Mouse (Mus musculus) induced T-regulatory cell, adult 2 months (primary cell): ENCODE results near the gene Rangap1.
A peak's percentile ranks its signal among the peaks of the same experiment; 100 is the strongest.

Experiments
- DNase-seq: peaks from one replicate; pipeline ENCODE4 v3.0.0-alpha.2; 2012; ENCODE audit warnings: low read depth

Gene Rangap1

DNA sequence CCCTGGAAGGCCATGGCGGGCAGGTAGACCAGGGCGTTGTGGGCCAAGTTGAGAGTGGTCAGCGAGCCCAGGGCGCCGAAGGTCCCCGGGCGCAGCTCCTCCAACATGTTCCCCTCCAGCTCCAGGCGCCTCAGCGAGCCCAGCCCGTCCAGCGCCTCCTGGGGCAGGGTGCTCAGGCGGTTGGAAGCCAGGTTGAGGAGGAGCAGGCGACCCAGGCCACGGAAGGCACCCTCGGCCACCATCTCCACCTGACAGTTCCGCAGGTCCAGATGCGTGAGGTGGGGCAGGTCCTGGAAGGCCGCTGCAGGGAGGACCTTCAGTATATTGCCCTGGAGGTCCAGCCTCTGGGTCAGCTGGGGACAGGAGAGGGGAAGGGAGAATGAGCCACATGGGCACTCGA lies 50.4 kb downstream of the Rangap1 start:
- DNase-seq, result no peak

DNA sequence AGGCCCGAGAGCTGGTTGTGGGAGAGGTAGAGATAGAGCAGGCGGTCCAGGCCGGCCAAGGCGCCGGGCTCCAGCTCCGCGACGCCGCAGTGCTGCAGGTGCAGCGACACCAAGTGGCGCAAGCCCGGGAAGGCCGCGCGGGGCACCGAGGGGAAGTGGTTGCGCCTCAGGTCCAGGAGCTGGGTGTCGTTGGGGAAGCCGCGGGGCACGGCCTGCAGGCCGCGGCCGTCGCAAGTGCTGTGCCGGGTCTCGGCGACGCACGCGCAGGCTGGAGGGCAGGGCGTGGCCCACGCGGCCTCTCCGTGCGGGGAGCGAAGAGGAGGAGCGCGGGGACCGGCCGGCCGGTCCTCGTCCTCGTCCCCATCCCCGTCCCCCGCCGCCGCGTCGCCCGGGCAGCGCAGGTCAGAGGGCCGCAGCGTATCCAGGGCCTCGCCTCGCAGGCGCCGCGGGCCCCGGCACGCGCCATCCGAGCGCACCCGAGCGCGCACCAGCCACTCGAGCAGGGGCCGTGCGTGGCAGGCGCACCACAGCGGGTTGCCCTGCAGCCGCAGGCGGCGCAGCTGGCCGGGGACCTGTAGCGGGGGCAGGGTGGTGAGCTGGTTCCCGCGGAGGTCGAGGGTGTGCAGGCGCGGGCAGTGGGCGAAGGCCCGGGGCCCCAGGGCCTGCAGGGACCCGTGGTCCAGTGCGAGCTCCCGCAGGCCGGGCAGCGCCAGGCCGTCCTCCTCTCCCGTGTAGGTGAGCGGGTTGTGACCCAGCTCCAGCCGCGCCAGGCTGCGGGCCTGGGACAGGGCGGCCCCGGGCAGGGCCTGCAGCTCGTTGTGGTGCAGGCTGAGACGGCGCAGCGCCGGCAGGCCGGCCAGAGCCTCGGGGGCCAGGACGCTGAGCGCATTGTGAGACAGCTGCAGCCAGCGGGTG lies 51.1 kb downstream of the Rangap1 start:
- peak; percentile 81 for DNase-seq

DNA sequence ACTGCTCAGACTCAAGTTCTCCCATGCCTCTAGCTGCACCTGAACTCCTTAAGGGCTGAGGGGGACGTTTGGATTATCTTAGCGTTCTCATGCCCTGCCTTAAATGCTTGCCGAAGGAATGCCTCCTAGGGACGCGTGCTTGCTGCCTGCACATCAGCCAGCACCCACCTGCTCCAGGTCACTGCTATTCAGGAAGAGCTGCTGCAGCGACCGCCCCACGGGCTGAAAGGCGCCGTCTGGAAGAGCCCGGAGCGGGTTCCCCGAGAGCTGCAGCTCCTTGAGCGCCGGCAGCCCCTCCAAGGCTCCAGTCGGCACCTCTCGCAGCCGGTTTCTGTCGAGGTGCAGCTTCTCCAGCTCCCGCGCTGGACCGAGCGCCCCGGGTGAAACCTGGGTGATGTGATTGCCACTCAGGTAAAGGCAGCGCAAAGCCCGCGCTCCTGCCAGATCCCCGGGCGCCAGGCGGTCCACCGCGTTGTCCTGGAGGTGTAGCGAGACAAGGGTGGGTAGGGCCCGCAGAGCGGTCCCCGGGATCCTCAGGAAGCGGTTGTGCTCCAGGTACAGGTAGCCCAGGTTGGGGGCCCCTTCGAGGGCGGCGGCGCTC lies 51.9 kb downstream of the Rangap1 start:
- DNase-seq, result no peak

DNA sequence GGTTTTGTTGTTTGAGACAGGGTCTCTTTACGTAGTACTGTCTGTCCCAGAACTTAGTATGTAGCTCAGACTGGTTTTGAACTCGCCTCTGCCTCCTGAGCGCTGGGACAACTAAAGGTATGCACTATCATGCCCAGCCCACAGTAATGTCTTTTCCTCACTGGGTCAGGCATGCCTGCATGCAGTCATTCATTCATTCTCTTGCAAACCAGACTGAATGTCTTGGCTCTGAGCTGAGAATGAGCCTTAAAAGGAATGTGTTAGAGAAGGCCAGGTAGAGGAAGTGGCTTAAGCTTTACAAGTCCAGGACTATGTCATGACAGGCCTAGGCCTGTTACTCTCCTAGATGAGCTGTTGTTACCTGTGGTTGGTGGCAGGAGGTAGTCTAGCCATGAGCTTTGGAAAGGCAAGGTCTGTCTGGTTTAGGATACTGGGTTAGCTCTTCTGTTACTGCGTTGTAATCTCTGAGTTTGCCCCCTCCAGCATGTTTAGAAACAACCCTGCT lies 65.0 kb downstream of the Rangap1 start:
- DNase-seq, result no peak

DNA sequence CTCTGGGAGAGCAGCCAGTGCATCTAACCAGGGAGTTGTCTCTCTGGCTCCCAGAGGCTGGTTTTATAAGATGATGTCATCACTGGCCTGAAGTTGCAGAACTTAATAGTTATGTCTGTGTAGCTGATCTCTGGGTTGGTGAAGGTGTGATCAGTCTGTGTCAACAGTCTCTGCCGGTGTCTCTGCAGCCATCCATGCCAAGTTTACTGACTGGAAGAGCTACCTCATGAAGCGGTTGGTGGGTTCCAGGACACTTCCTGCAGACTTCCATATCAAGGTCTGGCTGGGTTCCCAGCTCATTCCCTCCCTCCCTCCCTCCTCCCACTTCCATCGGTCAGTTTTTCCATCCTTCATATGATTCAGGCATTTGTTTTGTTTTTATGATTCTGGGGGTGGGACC lies 68.7 kb downstream of the Rangap1 start:
- no peak for DNase-seq

DNA sequence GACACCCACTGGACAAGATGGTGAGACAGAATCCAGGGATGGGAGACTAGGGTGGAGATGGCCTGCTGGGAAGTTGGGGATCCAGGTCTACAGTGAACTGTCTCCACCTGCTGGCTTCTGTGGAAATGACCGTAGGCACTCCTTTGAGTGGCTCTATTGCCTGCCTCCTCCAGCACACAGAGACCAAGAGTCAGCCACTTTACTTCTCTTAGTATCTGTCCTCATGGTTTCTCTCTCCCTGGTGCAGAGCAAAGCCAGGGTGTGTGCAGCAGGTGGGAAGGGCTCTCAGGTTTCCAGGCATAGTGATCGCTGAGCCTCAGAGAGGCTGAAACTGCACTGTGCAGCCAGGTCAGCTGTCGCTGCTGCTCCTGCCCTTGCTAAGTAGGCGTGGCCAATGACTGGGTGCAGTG lies 75.1 kb downstream of the Rangap1 start:
- peak; percentile 66 for DNase-seq

DNA sequence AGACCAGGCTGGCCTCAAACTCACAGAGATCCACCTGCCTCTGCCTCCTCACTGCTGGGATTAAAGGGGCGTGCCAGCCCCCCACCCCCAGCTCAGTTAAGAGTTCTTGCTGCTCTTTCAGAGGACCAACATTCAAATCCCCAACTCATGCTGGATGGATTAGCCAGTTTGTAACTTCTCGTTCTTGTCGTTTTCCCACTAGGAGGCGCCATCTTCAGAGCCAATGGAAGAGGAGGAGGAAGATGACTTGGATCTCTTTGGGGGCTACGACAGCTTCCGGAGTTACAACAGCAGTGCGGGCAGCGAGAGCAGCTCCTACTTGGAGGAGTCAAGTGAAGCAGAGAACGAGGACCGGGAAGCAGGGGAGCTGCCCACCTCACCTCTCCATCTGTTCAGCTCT lies 78.4 kb downstream of the Rangap1 start:
- DNase-seq, result peak; percentile 44

DNA sequence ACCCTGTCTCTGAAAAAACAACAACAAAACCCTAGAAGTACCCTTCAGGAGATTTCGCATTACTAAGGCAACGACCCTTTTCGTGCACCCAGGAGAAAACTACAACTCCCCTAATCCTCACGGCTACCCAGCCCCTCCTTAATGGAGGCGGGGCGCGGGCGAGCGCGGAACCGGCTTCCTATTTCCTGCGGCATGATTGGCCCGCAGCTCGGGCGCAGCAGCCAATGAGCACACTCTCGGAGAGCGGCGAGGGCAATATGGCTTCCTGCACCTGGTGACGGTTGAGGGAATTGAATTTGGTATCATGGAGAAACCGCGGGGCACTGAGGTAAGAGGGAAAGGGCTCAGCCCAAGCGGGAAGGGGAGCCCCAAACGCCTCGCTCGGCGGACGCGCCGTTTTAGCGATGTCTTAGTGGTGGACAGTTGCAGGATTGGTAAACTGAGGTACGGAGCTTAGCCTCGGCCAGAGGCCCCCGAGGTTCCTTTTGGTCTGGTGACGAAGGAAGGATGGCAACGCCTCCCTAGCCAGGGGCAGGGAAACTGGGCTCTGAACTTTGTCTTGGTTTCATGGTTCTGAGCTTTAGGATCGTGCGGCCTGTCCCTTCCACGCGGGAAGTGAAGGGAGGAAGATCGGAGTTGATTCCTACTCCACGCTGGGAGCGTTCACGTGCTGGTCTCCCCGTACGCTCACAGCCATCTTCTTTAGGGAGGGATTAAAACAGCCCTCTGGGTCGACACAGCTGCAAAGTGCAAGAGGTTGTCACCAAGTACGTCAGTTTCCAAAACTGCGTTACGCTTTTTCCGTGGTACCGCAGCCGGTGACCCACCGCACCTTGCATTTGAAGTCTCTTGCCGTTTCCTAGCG lies 81.4 kb downstream of the Rangap1 start, which contains the start of gene L3mbtl2:
Gene L3mbtl2 (plus strand): TSS at position 193 of the 865 bp plus-strand sequence.
- DNase-seq, result peak; percentile 95

DNA sequence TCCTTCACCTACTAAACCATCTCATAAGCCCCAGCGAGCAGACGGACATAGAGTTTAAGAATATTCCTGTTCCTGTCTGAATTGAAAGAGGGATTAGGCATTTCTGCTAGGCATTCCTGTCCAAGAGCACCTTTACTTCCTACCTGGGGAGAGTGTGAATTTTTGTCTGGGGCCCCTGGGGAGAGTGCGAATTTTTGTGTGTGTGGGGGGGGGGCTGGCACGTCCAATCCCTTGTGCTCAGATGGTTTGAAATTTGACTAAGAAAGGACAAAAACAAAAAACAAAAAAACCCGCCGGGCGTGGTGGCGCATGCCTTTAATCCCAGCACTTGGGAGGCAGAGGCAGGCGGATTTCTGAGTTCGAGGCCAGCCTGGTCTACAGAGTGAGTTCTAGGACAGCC lies 82.0 kb downstream of the Rangap1 start:
- DNase-seq, result no peak

DNA sequence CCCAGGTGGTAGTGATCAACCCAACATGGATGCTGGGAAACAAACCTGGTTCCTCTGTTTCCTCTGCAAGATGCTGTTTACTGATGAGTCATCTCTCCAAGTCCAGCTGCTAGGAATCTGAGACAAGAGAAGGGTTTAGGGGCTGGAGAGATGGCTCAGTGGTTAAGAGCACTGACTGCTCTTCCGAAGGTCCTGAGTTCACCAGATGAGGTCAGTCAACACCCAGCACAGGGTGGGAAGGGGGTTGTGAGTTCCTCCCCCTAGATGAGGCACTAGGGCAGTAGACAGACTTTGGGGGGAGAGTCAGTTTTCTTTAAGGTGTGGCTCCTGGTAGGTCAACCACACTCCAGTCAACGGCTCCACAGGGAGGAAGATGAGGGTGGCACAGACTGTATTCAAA lies 83.6 kb downstream of the Rangap1 start:
- no peak for DNase-seq
